Mouse (Mus musculus): Measurements from ENCODE around the gene Tbc1d24. TPM values are rescaled to one million over a fixed set of nuclear protein-coding genes. Genes with fewer than 3 reads are reported as not detected.
A peak's percentile ranks its signal among the peaks of the same experiment; 100 is the strongest.

Gene Tbc1d24
- 10 to 100 TPM; 77.7 to 87.8 TPM for total RNA-seq (2021)
- long read RNA-seq, full-length matches to known transcripts: 1 of 10 reads
- long read RNA-seq, partial matches to known transcripts: 0 of 10 reads
- long read RNA-seq, other reads (novel, unspliced or antisense): 9 of 10 reads

DNA sequence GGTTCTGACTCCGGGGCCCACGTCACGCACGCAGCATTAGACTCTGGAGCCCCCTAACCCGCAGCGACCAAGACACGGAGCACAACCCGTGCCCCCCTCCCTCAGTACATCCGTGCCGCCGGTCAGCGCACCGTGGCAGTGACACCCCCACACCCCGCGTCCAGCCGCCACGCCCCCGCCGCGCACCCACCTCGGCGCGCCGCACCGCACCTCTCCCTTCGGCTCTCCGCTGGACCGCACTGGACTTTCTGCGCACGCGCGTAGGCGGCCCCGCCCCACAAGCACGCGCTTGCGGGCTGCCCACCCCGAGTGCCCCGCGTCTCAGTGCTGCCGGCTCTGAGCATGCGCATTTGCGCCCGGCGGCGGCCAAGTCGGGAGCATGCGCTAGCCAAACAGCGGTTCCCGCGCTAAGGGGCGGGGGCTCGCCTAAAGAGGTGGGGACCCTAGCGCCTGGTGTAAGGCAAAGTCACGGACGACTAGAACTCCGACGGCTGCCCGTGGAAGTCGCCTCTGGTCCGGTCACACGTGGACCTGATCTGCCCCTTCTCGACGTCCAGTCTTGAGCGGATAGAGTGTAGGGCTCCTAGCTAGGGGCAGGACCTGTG, at the start of gene Tbc1d24:
TSS of gene Tbc1d24 (minus strand) at position 279 of the 605 bp plus-strand sequence.
- peak; percentile 92 to 97 for DNase-seq (ENCODE audit: low spot score in 2 of 2)

- DNase-seq (ENCODE audit: low spot score in 2 of 2): no peak
Measured at GRCm38 (mm10) chr17:24252329-24252728, 47.0 kb upstream of the Tbc1d24 start.

GRCm38 (mm10) chr17:24251320-24252069, 46.1 kb upstream of the Tbc1d24 start, which contains the start of gene Ccnf:
TSS of gene Ccnf (minus strand) at chr17:24251484.
- DNase-seq (ENCODE audit: low spot score in 2 of 2): peak; percentile 97

GRCm38 (mm10) chr17:24250988-24251319, 45.6 kb upstream of the Tbc1d24 start:
- DNase-seq (ENCODE audit: low spot score in 2 of 2): no peak

DNA sequence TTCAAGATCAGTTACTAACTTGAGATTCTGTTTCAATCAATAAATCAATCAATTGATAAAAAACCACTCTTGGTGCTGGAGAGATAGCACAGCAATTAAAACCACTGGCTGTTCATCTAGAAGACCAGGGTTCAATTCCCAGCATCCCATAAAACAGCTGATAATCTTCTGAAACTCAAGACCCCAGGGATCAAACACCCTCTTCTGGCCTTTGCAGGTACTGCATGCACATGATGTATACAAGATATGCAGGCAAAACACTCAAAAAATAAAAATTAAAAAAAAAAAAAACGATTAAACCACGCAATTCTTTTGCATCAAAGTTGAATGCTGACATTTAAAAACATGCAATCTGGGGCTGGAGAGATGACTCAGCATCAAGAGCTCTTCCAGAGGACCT, 43.3 kb upstream of the Tbc1d24 start:
- DNase-seq (ENCODE audit: low spot score in 2 of 2): no peak

DNA sequence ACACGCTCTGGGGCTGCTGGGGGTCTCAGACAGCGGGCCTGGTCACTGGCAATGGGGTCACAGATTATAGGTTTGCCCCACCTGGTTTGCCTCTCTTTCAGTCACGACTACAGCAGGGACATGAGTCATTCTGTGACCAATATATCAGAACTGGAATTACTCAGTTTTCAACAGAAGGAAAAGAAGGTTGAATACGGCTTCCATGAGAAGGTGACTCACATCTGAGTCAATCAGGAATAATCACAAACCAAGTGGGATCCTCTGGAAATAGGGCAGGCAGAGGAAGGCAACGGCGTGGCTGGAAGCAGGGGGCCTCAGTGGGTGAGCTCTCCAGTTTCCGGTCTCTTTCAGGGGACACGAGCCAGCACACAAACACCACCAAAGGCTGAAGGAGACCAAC, 38.7 kb upstream of the Tbc1d24 start:
- no peak for DNase-seq (ENCODE audit: low spot score in 2 of 2)

- peak; percentile 48 to 54 for DNase-seq (ENCODE audit: low spot score in 2 of 2)
Measured at GRCm38 (mm10) chr17:24243311-24243969, 38.1 kb upstream of the Tbc1d24 start.

DNA sequence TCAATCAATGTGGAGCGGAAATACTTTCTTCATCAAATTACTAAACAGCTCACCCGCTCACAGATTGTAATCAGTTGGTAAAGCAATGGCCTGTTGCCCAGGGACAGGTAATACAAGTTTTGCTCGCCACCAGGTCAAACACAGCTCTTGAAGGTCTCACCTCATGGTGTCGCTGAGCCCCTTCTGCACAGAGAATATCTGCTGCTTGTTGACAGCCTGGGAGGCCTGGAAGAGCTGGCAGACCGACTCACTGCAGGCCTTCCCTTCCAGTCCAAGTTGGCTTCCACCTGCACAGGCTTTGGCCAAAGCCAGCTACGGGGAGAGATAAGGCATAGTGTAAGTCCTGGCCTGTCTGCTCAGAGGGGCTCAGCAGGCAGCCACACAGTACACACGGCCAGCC, 31.6 kb upstream of the Tbc1d24 start:
- DNase-seq (ENCODE audit: low spot score in 2 of 2): no peak

- no peak for DNase-seq (ENCODE audit: low spot score in 2 of 2)
Measured at GRCm38 (mm10) chr17:24236479-24236878, 31.1 kb upstream of the Tbc1d24 start.

GRCm38 (mm10) chr17:24227941-24228340, 22.6 kb upstream of the Tbc1d24 start:
- DNase-seq (ENCODE audit: low spot score in 2 of 2): no peak

GRCm38 (mm10) chr17:24226721-24227120, 21.4 kb upstream of the Tbc1d24 start:
- no peak for DNase-seq (ENCODE audit: low spot score in 2 of 2)

DNA sequence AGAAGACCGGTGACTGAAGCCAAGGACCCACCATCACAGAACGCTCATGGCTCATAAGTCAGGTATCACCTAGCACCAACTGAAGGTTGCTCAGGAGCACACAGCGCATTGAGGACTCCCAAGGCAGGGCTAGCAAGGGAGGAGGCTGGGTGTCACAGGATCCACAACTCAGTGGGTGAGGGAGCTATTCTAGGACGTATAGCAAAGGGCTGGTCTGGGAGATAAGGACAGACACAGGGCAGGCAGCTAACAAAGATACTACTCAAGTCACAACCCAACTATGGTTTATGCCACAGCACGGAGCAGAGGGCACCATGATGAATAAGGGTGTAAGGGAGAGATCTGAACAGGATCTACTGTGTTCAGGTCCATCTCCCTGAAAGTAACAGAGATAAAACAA, 20.5 kb upstream of the Tbc1d24 start:
- DNase-seq (ENCODE audit: low spot score in 2 of 2): no peak

GRCm38 (mm10) chr17:24224741-24225140, 19.4 kb upstream of the Tbc1d24 start:
- DNase-seq (ENCODE audit: low spot score in 2 of 2): no peak

- DNase-seq (ENCODE audit: low spot score in 2 of 2): no peak
Measured at GRCm38 (mm10) chr17:24223513-24223912, 18.2 kb upstream of the Tbc1d24 start.

GRCm38 (mm10) chr17:24222653-24223052, 17.3 kb upstream of the Tbc1d24 start:
- no peak for DNase-seq (ENCODE audit: low spot score in 2 of 2)

DNA sequence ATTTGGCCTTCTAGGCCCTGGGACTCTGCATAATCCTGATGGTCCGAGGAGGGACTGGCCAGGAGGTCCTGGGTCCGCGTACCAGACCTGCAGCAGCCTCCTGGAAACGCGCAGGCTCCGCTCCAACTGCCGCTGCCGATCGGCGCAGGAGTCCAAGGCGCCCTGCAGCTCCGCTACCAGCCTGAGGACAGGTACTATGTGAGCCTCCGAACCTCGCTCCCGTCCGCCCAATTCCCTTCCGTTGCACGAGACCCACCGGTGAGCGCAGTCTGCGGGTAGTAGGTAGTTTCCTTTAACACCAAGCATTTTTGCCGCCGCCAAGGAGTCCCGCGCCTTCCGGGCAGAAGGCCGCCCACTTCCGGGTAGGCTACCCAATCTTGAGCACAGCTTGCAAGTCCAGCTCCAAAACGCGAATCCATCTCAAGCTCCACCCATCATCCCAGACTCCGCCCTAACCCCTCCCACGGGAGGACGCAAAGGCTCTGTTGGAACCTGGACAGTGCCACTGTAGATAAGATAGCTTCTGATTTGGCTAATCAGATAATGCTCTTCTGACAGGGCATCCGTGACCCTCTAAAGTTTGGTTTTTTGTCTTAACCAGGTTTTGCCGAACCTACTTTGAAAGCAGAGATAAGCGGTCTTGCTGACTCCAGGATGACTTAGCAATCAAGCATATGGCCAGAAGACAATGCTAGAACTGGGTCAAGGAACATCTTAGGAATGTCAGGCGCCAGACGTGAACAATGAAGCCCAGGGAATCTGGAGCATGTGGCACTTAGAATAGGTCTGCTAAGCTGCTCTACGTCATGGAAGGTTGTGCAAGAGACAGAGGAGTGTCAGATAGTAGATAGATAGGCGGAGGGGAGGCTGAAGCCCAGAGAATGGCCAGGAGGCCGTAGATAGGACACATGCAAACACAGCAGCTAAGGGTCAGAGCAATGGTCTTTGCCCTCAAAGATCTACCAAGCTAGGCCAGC, 15.4 kb upstream of the Tbc1d24 start, which contains the start of gene Tedc2:
TSS of gene Tedc2 (minus strand) at position 417 of the 977 bp plus-strand sequence.
- peak; percentile 85 to 88 for DNase-seq (ENCODE audit: low spot score in 2 of 2)

- no peak for DNase-seq (ENCODE audit: low spot score in 2 of 2)
Measured at GRCm38 (mm10) chr17:24216836-24217235, 11.5 kb upstream of the Tbc1d24 start.

DNA sequence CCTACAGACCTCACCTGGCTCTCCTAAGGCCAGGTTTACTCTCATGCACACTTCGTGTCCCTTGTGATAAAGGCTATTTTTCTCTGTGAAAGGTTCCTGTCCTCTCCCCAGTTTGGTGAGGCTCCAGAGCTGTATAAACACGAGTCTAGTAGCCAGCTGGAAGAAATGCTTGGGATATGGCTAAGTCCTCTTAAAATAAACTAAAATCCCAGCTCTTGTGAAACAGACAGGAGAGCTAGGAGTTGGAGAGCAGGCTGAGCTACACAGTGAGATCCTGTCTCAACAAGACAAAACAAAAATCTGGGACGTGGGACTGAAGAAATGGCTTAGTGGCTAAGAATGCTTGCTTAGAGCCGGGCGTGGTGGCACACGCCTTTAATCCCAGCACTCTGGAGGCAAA, 7.8 kb upstream of the Tbc1d24 start:
- no peak for DNase-seq (ENCODE audit: low spot score in 2 of 2)

- DNase-seq (ENCODE audit: low spot score in 2 of 2): no peak
Measured at GRCm38 (mm10) chr17:24212441-24213018, 7.2 kb upstream of the Tbc1d24 start.
